In the genomic region with DNA sequence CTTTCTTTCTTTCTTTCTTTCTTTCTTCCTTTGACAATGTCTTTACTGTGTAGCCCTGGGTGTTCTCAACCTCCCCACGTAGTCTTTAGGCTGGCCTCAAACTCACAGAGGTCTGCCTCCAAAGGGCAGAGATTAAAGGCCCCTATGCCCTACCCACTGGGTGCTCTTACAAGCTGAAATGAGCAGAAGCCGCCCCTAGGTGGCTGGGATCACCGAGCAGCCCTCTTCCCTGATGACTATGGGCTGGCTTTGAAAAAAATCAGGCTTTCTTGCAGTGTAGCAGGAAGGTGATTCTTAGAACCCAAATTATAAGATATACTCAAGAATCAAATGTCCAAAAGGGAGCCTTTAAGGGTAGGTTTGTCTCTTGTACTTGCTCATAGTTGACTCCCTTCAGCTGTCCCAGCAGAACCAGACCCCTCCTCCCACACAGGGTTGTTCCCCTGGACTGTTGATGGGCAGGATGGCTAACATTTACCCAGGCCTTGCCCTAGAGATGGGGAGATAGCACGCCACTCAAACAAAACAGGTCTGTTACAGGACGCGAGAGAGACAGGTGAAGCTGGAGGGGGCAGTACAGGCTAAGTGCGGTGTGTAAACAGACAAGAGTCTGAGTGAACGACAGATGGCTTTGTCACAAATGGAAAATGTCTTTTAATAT, we compare ENCODE assay signal across 12 mouse cellular contexts. TPM values are rescaled to one million over a fixed set of nuclear protein-coding genes. Genes with fewer than 3 reads are reported as not detected.
DNase-seq lines count a peak whose midpoint lies in the region; ATAC-seq lines count a peak whose summit lies in the region.
"Had no signal": no experiment of that assay in that cellular context is flagged by ENCODE, and none has a peak within 500 bp of the region (broad histone marks: within the 10 kb centered on the region; RNA-seq: fewer than 3 reads in every experiment).

No protein-coding gene starts in this region.

- H3K36me3 ChIP-seq in forebrain, embryonic 13.5 days (ENCODE audit: poor library complexity, severe bottlenecking), result no peaks in the 10 kb centered on the region
- H3K36me3 ChIP-seq in forebrain, embryonic 15.5 days, result no peaks in the 10 kb centered on the region
- H3K36me3 ChIP-seq in midbrain, embryonic 16.5 days (ENCODE audit: control insufficient read depth, insufficient read depth, low read length), result no peaks in the 10 kb centered on the region
- no peaks in the 10 kb centered on the region for H3K36me3 ChIP-seq in midbrain, embryonic 15.5 days (replicated peaks)
- H3K36me3 ChIP-seq in liver, embryonic 13.5 days, result no peaks in the 10 kb centered on the region

- no peak for DNase-seq in liver, embryonic 13.5 days
- peak; percentile 66 for DNase-seq in thymus, postnatal 0 days (ENCODE audit: low spot score)
- DNase-seq in layer of hippocampus, postnatal 25 days (ENCODE audit: extremely low spot score in 1 of 2, low spot score in 1 of 2), result no peak
- no peak for DNase-seq in left cerebral cortex, postnatal 4 days
- DNase-seq: kidney, postnatal 10 days had no signal

- no peaks in the 10 kb centered on the region for H3K9me3 ChIP-seq in forebrain, embryonic 13.5 days (replicated peaks)
- no peaks in the 10 kb centered on the region for H3K9me3 ChIP-seq in forebrain, embryonic 15.5 days
- no peaks in the 10 kb centered on the region for H3K9me3 ChIP-seq in midbrain, embryonic 16.5 days (replicated peaks; ENCODE audit: control insufficient read depth, low read length, poor library complexity, severe bottlenecking)
- H3K9me3 ChIP-seq in midbrain, embryonic 15.5 days, result no peaks in the 10 kb centered on the region
- no peaks in the 10 kb centered on the region for H3K9me3 ChIP-seq in liver, embryonic 13.5 days (replicated peaks)
- H3K9me3 ChIP-seq: embryonic facial prominence, embryonic 15.5 days; limb, embryonic 15.5 days had no signal

- no peak overlapping the region for H3K4me3 ChIP-seq in forebrain, embryonic 13.5 days
- H3K4me3 ChIP-seq in forebrain, embryonic 15.5 days, result no peak overlapping the region
- H3K4me3 ChIP-seq in midbrain, embryonic 16.5 days (ENCODE audit: low read depth, low read length), result no peak overlapping the region
- H3K4me3 ChIP-seq in midbrain, embryonic 15.5 days, result no peak overlapping the region
- H3K4me3 ChIP-seq in liver, embryonic 13.5 days (replicated peaks), result no peak overlapping the region
- H3K4me3 ChIP-seq: embryonic facial prominence, embryonic 15.5 days; limb, embryonic 15.5 days had no signal

- whole genome bisulfite sequencing in forebrain, embryonic 13.5 days, result 59% methylated on average over 8 of the region's 8 CpGs
- 56% methylated on average over 8 of the region's 8 CpGs for WGBS in forebrain, embryonic 15.5 days
- 50% methylated on average over 8 of the region's 8 CpGs for WGBS in midbrain, embryonic 16.5 days
- WGBS in midbrain, embryonic 15.5 days, result 60% methylated on average over 8 of the region's 8 CpGs
- WGBS in liver, embryonic 13.5 days (ENCODE audit: insufficient replicate concordance), result 55% methylated on average over 8 of the region's 8 CpGs

- peaks cover 12% of the 10 kb centered on the region; the same call in 1 of the 2 replicates for H3K4me1 ChIP-seq in forebrain, embryonic 13.5 days
- peaks cover 6% of the 10 kb centered on the region for H3K4me1 ChIP-seq in forebrain, embryonic 15.5 days
- peaks cover 2% of the 10 kb centered on the region; the same call in 1 of the 2 replicates for H3K4me1 ChIP-seq in midbrain, embryonic 16.5 days (ENCODE audit: control insufficient read depth, insufficient read depth, low read length)
- H3K4me1 ChIP-seq in midbrain, embryonic 15.5 days, result peaks cover 15% of the 10 kb centered on the region
- peaks cover 38% of the 10 kb centered on the region for H3K4me1 ChIP-seq in liver, embryonic 13.5 days (replicated peaks)

- no peak overlapping the region for H3K27ac ChIP-seq in forebrain, embryonic 13.5 days
- no peak overlapping the region for H3K27ac ChIP-seq in forebrain, embryonic 15.5 days (replicated peaks)
- H3K27ac ChIP-seq in midbrain, embryonic 16.5 days (ENCODE audit: low read length), result no peak overlapping the region
- H3K27ac ChIP-seq in midbrain, embryonic 15.5 days, result no peak overlapping the region
- no peak overlapping the region; the same call in 1 of the 2 replicates for H3K27ac ChIP-seq in liver, embryonic 13.5 days
- H3K27ac ChIP-seq: embryonic facial prominence, embryonic 15.5 days; limb, embryonic 15.5 days had no signal

- H3K27me3 ChIP-seq in forebrain, embryonic 13.5 days, result no peaks in the 10 kb centered on the region
- H3K27me3 ChIP-seq in forebrain, embryonic 15.5 days, result no peaks in the 10 kb centered on the region
- H3K27me3 ChIP-seq in midbrain, embryonic 16.5 days (ENCODE audit: control insufficient read depth, insufficient read depth, low read depth, low read length), result no peaks in the 10 kb centered on the region
- no peaks in the 10 kb centered on the region for H3K27me3 ChIP-seq in midbrain, embryonic 15.5 days (replicated peaks)
- H3K27me3 ChIP-seq in liver, embryonic 13.5 days, result no peaks in the 10 kb centered on the region
- H3K27me3 ChIP-seq: embryonic facial prominence, embryonic 15.5 days; limb, embryonic 15.5 days had no signal

- intact Hi-C loops in left cerebral cortex, postnatal 4 days (cut with DNase I), result no loop called here

- no peak overlapping the region for H3K4me2 ChIP-seq in forebrain, embryonic 13.5 days
- no peak overlapping the region for H3K4me2 ChIP-seq in forebrain, embryonic 15.5 days (replicated peaks)
- no peak overlapping the region for H3K4me2 ChIP-seq in midbrain, embryonic 16.5 days (ENCODE audit: low read length)
- H3K4me2 ChIP-seq in midbrain, embryonic 15.5 days, result no peak overlapping the region
- no peak overlapping the region for H3K4me2 ChIP-seq in liver, embryonic 13.5 days
- H3K4me2 ChIP-seq: embryonic facial prominence, embryonic 15.5 days; limb, embryonic 15.5 days had no signal

- no peak for ATAC-seq in forebrain, embryonic 13.5 days
- no peak for ATAC-seq in forebrain, embryonic 15.5 days (replicated peaks)
- no peak for ATAC-seq in midbrain, embryonic 16.5 days
- ATAC-seq in midbrain, embryonic 15.5 days (replicated peaks), result no peak
- peak; percentile 36; the same call in 1 of the 2 replicates for ATAC-seq in liver, embryonic 13.5 days (ENCODE audit: low read depth)

- peak overlapping the region; percentile 16; the same call in 1 of the 2 replicates for H3K9ac ChIP-seq in forebrain, embryonic 13.5 days
- no peak overlapping the region for H3K9ac ChIP-seq in forebrain, embryonic 15.5 days (replicated peaks)
- H3K9ac ChIP-seq in midbrain, embryonic 16.5 days (ENCODE audit: low read depth, low read length), result 0 out of 2 replicates have a peak overlapping the region, but pooled peaks have one; percentile 30
- no peak overlapping the region for H3K9ac ChIP-seq in midbrain, embryonic 15.5 days
- no peak overlapping the region for H3K9ac ChIP-seq in liver, embryonic 13.5 days
- H3K9ac ChIP-seq: embryonic facial prominence, embryonic 15.5 days; limb, embryonic 15.5 days had no signal

RNA-seq across cellular contexts. Expression of gene Ssh3, which starts 7.8 kb away (rescaled TPM):
- polyA plus RNA-seq in forebrain, embryonic 13.5 days (2015; fragmentation: Nextera tagmentation; extraction: Ambion mirVana), result 3.6 and 4.8 TPM in 2 replicates
- polyA plus RNA-seq in forebrain, embryonic 15.5 days (2015; fragmentation: Nextera tagmentation; extraction: Ambion mirVana), result 5.2 and 6.7 TPM in 2 replicates
- 14.7 and 19.6 TPM in 2 replicates for polyA plus RNA-seq in midbrain, embryonic 16.5 days (2015; fragmentation: Nextera tagmentation; extraction: Ambion mirVana)
- polyA plus RNA-seq in midbrain, embryonic 15.5 days (2015; fragmentation: Nextera tagmentation; extraction: Ambion mirVana), result 12.2 and 16.2 TPM in 2 replicates
- polyA plus RNA-seq in liver, embryonic 13.5 days (2015; fragmentation: Nextera tagmentation; extraction: Ambion mirVana), result 1.3 and 1.7 TPM in 2 replicates
- 9.4 and 10.1 TPM in 2 replicates for polyA plus RNA-seq in thymus, postnatal 0 days (2015; fragmentation: Nextera tagmentation; extraction: Ambion mirVana)
- total RNA-seq in layer of hippocampus, postnatal 25 days (2021), result 10 to 100 TPM; 45.4 to 48.5 TPM
- 10 to 100 TPM; 71.0 to 74.6 TPM for total RNA-seq in left cerebral cortex, postnatal 4 days (2021)

RNA-seq across cellular contexts. Expression of gene Ankrd13d, which starts 21.8 kb away (rescaled TPM):
- 14.0 and 15.2 TPM in 2 replicates for polyA plus RNA-seq in forebrain, embryonic 13.5 days (2015; fragmentation: Nextera tagmentation; extraction: Ambion mirVana)
- 25.1 and 26.2 TPM in 2 replicates for polyA plus RNA-seq in forebrain, embryonic 15.5 days (2015; fragmentation: Nextera tagmentation; extraction: Ambion mirVana)
- 55.6 and 65.7 TPM in 2 replicates for polyA plus RNA-seq in midbrain, embryonic 16.5 days (2015; fragmentation: Nextera tagmentation; extraction: Ambion mirVana)
- 53.9 and 57.1 TPM in 2 replicates for polyA plus RNA-seq in midbrain, embryonic 15.5 days (2015; fragmentation: Nextera tagmentation; extraction: Ambion mirVana)
- 0.57 and 0.74 TPM in 2 replicates for polyA plus RNA-seq in liver, embryonic 13.5 days (2015; fragmentation: Nextera tagmentation; extraction: Ambion mirVana)
- polyA plus RNA-seq in thymus, postnatal 0 days (2015; fragmentation: Nextera tagmentation; extraction: Ambion mirVana), result 9.8 and 12.2 TPM in 2 replicates
- 10 to 100 TPM; 59.6 to 66.3 TPM for total RNA-seq in layer of hippocampus, postnatal 25 days (2021)
- total RNA-seq in left cerebral cortex, postnatal 4 days (2021), result 10 to 100 TPM; 98.4 to 99.3 TPM

RNA-seq across cellular contexts. Expression of gene Pold4, which starts 29.5 kb away (rescaled TPM):
- 13.1 and 14.2 TPM in 2 replicates for polyA plus RNA-seq in forebrain, embryonic 13.5 days (2015; fragmentation: Nextera tagmentation; extraction: Ambion mirVana)
- 17.2 and 18.1 TPM in 2 replicates for polyA plus RNA-seq in forebrain, embryonic 15.5 days (2015; fragmentation: Nextera tagmentation; extraction: Ambion mirVana)
- polyA plus RNA-seq in midbrain, embryonic 16.5 days (2015; fragmentation: Nextera tagmentation; extraction: Ambion mirVana), result 18.5 and 19.2 TPM in 2 replicates
- polyA plus RNA-seq in midbrain, embryonic 15.5 days (2015; fragmentation: Nextera tagmentation; extraction: Ambion mirVana), result 20.4 and 20.6 TPM in 2 replicates
- 8.3 and 12.3 TPM in 2 replicates for polyA plus RNA-seq in liver, embryonic 13.5 days (2015; fragmentation: Nextera tagmentation; extraction: Ambion mirVana)
- 41.2 and 44.3 TPM in 2 replicates for polyA plus RNA-seq in thymus, postnatal 0 days (2015; fragmentation: Nextera tagmentation; extraction: Ambion mirVana)
- total RNA-seq in layer of hippocampus, postnatal 25 days (2021), result 10 to 100 TPM; 15.1 to 17.5 TPM
- 10 to 100 TPM; 11.3 to 11.9 TPM for total RNA-seq in left cerebral cortex, postnatal 4 days (2021)

RNA-seq across cellular contexts. Expression of gene Grk2, which starts 44.9 kb away (rescaled TPM):
- 14.4 and 15.6 TPM in 2 replicates for polyA plus RNA-seq in forebrain, embryonic 13.5 days (2015; fragmentation: Nextera tagmentation; extraction: Ambion mirVana)
- polyA plus RNA-seq in forebrain, embryonic 15.5 days (2015; fragmentation: Nextera tagmentation; extraction: Ambion mirVana), result 20.5 and 24.9 TPM in 2 replicates
- polyA plus RNA-seq in midbrain, embryonic 16.5 days (2015; fragmentation: Nextera tagmentation; extraction: Ambion mirVana), result 24.8 and 26.8 TPM in 2 replicates
- 28.2 and 29.6 TPM in 2 replicates for polyA plus RNA-seq in midbrain, embryonic 15.5 days (2015; fragmentation: Nextera tagmentation; extraction: Ambion mirVana)
- polyA plus RNA-seq in liver, embryonic 13.5 days (2015; fragmentation: Nextera tagmentation; extraction: Ambion mirVana), result 10.1 and 10.3 TPM in 2 replicates
- 64.3 and 81.3 TPM in 2 replicates for polyA plus RNA-seq in thymus, postnatal 0 days (2015; fragmentation: Nextera tagmentation; extraction: Ambion mirVana)
- 100 to 1,000 TPM; 185 to 186 TPM for total RNA-seq in layer of hippocampus, postnatal 25 days (2021)
- 100 to 1,000 TPM; 143 to 167 TPM for total RNA-seq in left cerebral cortex, postnatal 4 days (2021)

RNA-seq across cellular contexts. Expression of gene AC109138.7, which starts 47.0 kb away (rescaled TPM):
- polyA plus RNA-seq in forebrain, embryonic 13.5 days (2015; fragmentation: Nextera tagmentation; extraction: Ambion mirVana), result not detected in 2 replicates
- polyA plus RNA-seq in forebrain, embryonic 15.5 days (2015; fragmentation: Nextera tagmentation; extraction: Ambion mirVana), result not detected in 2 replicates
- not detected in 2 replicates for polyA plus RNA-seq in midbrain, embryonic 16.5 days (2015; fragmentation: Nextera tagmentation; extraction: Ambion mirVana)
- polyA plus RNA-seq in midbrain, embryonic 15.5 days (2015; fragmentation: Nextera tagmentation; extraction: Ambion mirVana), result not detected in 2 replicates
- polyA plus RNA-seq in liver, embryonic 13.5 days (2015; fragmentation: Nextera tagmentation; extraction: Ambion mirVana), result not detected in 2 replicates
- not detected in 2 replicates for polyA plus RNA-seq in thymus, postnatal 0 days (2015; fragmentation: Nextera tagmentation; extraction: Ambion mirVana)
- not detected for total RNA-seq in layer of hippocampus, postnatal 25 days (2021)
- total RNA-seq in left cerebral cortex, postnatal 4 days (2021), result not detected
- total RNA-seq: gastrocnemius, postnatal 4 days had no signal
- polyA plus RNA-seq: embryonic facial prominence, embryonic 15.5 days; limb, embryonic 15.5 days had no signal

Comparison
In these comparisons a context has a peak if more than half of its experiments do, and no peak if none do; other contexts are left out.
1. H3K9ac ChIP-seq: peak in forebrain, embryonic 13.5 days (single experiment) and midbrain, embryonic 16.5 days (single experiment); none in forebrain, embryonic 15.5 days (single experiment), midbrain, embryonic 15.5 days (single experiment) and liver, embryonic 13.5 days (single experiment).